Mouse (Mus musculus) thymus, adult 2 months (tissue): ENCODE measurements at regions not wholly inside any gene's neighbourhood (a gene's known extent, or its start where the extent isn't known, plus 50 kb on each side); places are given as distances from the start of the nearest gene placed in this dataset.

Experiments
- CTCF ChIP-seq: fragments of 200-500 bp; IDR thresholded peaks from 2 replicates; pipeline ENCODE4 v1.5.1; 2012; ENCODE audit warnings: mild to moderate bottlenecking, control low read depth, low read length, moderate library complexity, borderline replicate concordance; ENCODE audit not compliant: control insufficient read depth, poor library complexity, insufficient read depth; ENCODE audit errors: extremely low read depth
- POLR2A ChIP-seq: fragments of 200-500 bp; IDR thresholded peaks from 2 replicates; pipeline ENCODE4 v1.6.1; 2012; ENCODE audit warnings: mild to moderate bottlenecking, low read length, control low read depth, moderate library complexity; ENCODE audit not compliant: control insufficient read depth, poor library complexity, insufficient read depth; ENCODE audit errors: extremely low read depth

GRCm38 (mm10) chr1:194223015-194223414 lies 395.0 kb upstream of the Plxna2 start:
- TF ChIP-seq POLR2A: no peak
- TF ChIP-seq CTCF: peak; percentile 82; the same call in 1 of the 2 replicates
